In the genomic region with DNA sequence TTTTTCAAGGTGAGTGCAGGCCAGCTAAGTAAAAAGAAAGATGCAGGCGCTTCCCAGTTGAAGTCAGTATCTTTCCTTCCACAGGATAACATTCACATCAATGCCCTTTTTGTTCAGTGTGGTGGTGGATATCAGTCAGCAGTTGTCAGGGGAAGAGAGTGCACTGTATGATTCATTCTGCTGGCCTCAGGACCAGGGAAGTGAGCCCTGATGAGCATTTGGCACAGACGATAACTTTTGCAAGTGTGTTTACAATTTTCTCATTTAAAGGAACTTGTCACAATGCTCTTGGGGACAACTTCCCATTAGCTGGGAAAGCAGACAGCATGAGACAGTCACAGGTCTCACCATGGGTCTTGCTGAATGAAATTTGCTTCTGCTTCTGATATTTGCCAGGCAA, we compare ENCODE assay signal across 20 mouse cellular contexts.
DNase-seq lines count a peak whose midpoint lies in the region; ATAC-seq and TF ChIP-seq lines count a peak whose summit lies in the region.
"Had no signal": no experiment of that assay in that cellular context is flagged by ENCODE, and none has a peak within 500 bp of the region (broad histone marks: within the 10 kb centered on the region; RNA-seq: fewer than 3 reads in every experiment).

No protein-coding gene starts in this region.

- H3K27ac ChIP-seq in lung, embryonic 14.5 days (ENCODE audit: low read depth): no peak overlapping the region
- H3K27ac ChIP-seq: embryonic facial prominence, embryonic 15.5 days; forebrain, embryonic 12.5 days; liver, embryonic 15.5 days; neural tube, embryonic 13.5 days; stomach, embryonic 15.5 days had no signal

- intact Hi-C loops in gastrocnemius, postnatal 14 days (cut with DNase I; ENCODE audit: low total_unique reads): no loop called here
- intact Hi-C loops in gastrocnemius, postnatal 36 days (cut with DNase I): no loop called here
- intact Hi-C loops in heart, postnatal 10 days (cut with DNase I): no loop called here

- TF ChIP-seq CTCF in lung, embryonic 14.5 days (IDR thresholded peaks at IDR 0.05; ENCODE audit: low read depth): no peak
- no peak for TF ChIP-seq CTCF in lung, adult 2 months (IDR thresholded peaks at IDR 0.05; ENCODE audit: insufficient read depth, low read length)

- WGBS in lung, embryonic 14.5 days: 28% methylated on average over 2 of the region's 2 CpGs
- 21% methylated on average over 2 of the region's 2 CpGs for WGBS in lung, adult 2 months

- H3K36me3 ChIP-seq in lung, embryonic 14.5 days (ENCODE audit: insufficient read depth): no peaks in the 10 kb centered on the region
- H3K36me3 ChIP-seq: embryonic facial prominence, embryonic 15.5 days; forebrain, embryonic 12.5 days; G1E; liver, embryonic 15.5 days; neural tube, embryonic 13.5 days; stomach, embryonic 15.5 days had no signal

- TF ChIP-seq POLR2A in lung, adult 2 months (IDR thresholded peaks at IDR 0.05; ENCODE audit: borderline replicate concordance, extremely low read depth, low read depth, low read length): no peak

- no peaks in the 10 kb centered on the region for H3K27me3 ChIP-seq in lung, embryonic 14.5 days (ENCODE audit: insufficient read depth, low read length)
- H3K27me3 ChIP-seq: embryonic facial prominence, embryonic 15.5 days; forebrain, embryonic 12.5 days; liver, embryonic 15.5 days; megakaryocyte, embryonic 14.5 days; neural tube, embryonic 13.5 days; stomach, embryonic 15.5 days had no signal

- H3K9ac ChIP-seq in lung, embryonic 14.5 days: no peak overlapping the region
- H3K9ac ChIP-seq: embryonic facial prominence, embryonic 15.5 days; forebrain, embryonic 12.5 days; liver, embryonic 15.5 days; neural tube, embryonic 13.5 days; stomach, embryonic 15.5 days had no signal

- DNase-seq in gastrocnemius, postnatal 14 days: peak; percentile 8
- no peak for DNase-seq in gastrocnemius, postnatal 36 days
- peak; percentile 55 for DNase-seq in lung, embryonic 14.5 days
- DNase-seq in lung, adult 2 months: no peak
- peak; percentile 88 for DNase-seq in Muller cell, postnatal 12 days (ENCODE audit: inconsistent ontology term)
- DNase-seq in heart, postnatal 10 days: peak; percentile 32 to 33
- DNase-seq in ovary, postnatal 36 days (ENCODE audit: low spot score): no peak
- no peak for DNase-seq in frontal cortex, postnatal 25 days (ENCODE audit: low spot score in 2 of 2)
- DNase-seq: adrenal gland, postnatal 14 days; cerebellum, adult 9-10 months; right cerebral cortex, postnatal 4 days; thymus, postnatal 14 days had no signal

- 0 out of 2 replicates have a peak, but pooled peaks cover 3% of the 10 kb centered on the region for H3K4me1 ChIP-seq in lung, embryonic 14.5 days (ENCODE audit: insufficient read depth)
- peaks cover 3% of the 10 kb centered on the region; the same call in 1 of the 2 replicates for H3K4me1 ChIP-seq in lung, adult 2 months (ENCODE audit: control insufficient read depth, insufficient read depth, low read length)
- H3K4me1 ChIP-seq: embryonic facial prominence, embryonic 15.5 days; forebrain, embryonic 12.5 days; liver, embryonic 15.5 days; megakaryocyte, embryonic 14.5 days; neural tube, embryonic 13.5 days; stomach, embryonic 15.5 days had no signal

- H3K4me2 ChIP-seq in lung, embryonic 14.5 days: no peak overlapping the region
- H3K4me2 ChIP-seq: embryonic facial prominence, embryonic 15.5 days; forebrain, embryonic 12.5 days; liver, embryonic 15.5 days; neural tube, embryonic 13.5 days; stomach, embryonic 15.5 days had no signal

- H3K9me3 ChIP-seq in lung, embryonic 14.5 days (ENCODE audit: low read depth, low read length): no peaks in the 10 kb centered on the region
- H3K9me3 ChIP-seq: embryonic facial prominence, embryonic 15.5 days; forebrain, embryonic 12.5 days; G1E; liver, embryonic 15.5 days; megakaryocyte, embryonic 14.5 days; neural tube, embryonic 13.5 days; stomach, embryonic 15.5 days had no signal

- ATAC-seq in lung, embryonic 14.5 days (ENCODE audit: insufficient read depth): no peak
- ATAC-seq: intestine, embryonic 16.5 days had no signal

- no peak overlapping the region for H3K4me3 ChIP-seq in lung, embryonic 14.5 days (ENCODE audit: low read depth, low read length)
- no peak overlapping the region for H3K4me3 ChIP-seq in lung, adult 2 months (replicated peaks; ENCODE audit: extremely low read depth, low read depth, low read length)
- H3K4me3 ChIP-seq: embryonic facial prominence, embryonic 15.5 days; forebrain, embryonic 12.5 days; liver, embryonic 15.5 days; megakaryocyte, embryonic 14.5 days; neural tube, embryonic 13.5 days; stomach, embryonic 15.5 days had no signal

Comparison
In these comparisons a context has a peak if more than half of its experiments do, and no peak if none do; other contexts are left out.
1. DNase-seq: peak in gastrocnemius, postnatal 14 days (single experiment), lung, embryonic 14.5 days (single experiment), Muller cell, postnatal 12 days (single experiment) and heart, postnatal 10 days (2 of 2); none in gastrocnemius, postnatal 36 days (0 of 2), lung, adult 2 months (single experiment), ovary, postnatal 36 days (single experiment) and frontal cortex, postnatal 25 days (0 of 2).